24 mouse cellular contexts compared by ENCODE assay signal in genomic region chr1:176755586-176755985, GRCm38 (mm10). TPM values are rescaled to one million over a fixed set of nuclear protein-coding genes. Genes with fewer than 3 reads are reported as not detected.
DNase-seq lines count a peak whose midpoint lies in the region; ATAC-seq and TF ChIP-seq lines count a peak whose summit lies in the region.
"Had no signal": no experiment of that assay in that cellular context is flagged by ENCODE, and none has a peak within 500 bp of the region (broad histone marks: within the 10 kb centered on the region; RNA-seq: fewer than 3 reads in every experiment).

No protein-coding gene starts in this region.

- H3K4me2 ChIP-seq in heart, embryonic 13.5 days, result peak overlapping the region; percentile 4
- H3K4me2 ChIP-seq: limb, embryonic 15.5 days; liver, embryonic 15.5 days; lung, embryonic 15.5 days; stomach, embryonic 15.5 days had no signal

- no peak overlapping the region for H3K4me3 ChIP-seq in heart, embryonic 13.5 days
- peak overlapping the region; percentile 58 for H3K4me3 ChIP-seq in cerebellum, adult 2 months (replicated peaks; ENCODE audit: insufficient read depth, low read depth, low read length)
- no peak overlapping the region for H3K4me3 ChIP-seq in midbrain, embryonic 10.5 days
- H3K4me3 ChIP-seq: limb, embryonic 15.5 days; liver, embryonic 15.5 days; lung, embryonic 15.5 days; megakaryocyte, embryonic 14.5 days; myocyte; stomach, embryonic 15.5 days had no signal

- no peaks in the 10 kb centered on the region for H3K9me3 ChIP-seq in heart, embryonic 13.5 days
- no peaks in the 10 kb centered on the region for H3K9me3 ChIP-seq in midbrain, embryonic 10.5 days (replicated peaks)
- H3K9me3 ChIP-seq: limb, embryonic 15.5 days; liver, embryonic 15.5 days; lung, embryonic 15.5 days; megakaryocyte, embryonic 14.5 days; stomach, embryonic 15.5 days had no signal

- no peak for DNase-seq in heart, postnatal 14 days
- DNase-seq in retina, embryonic 14.5 days (ENCODE audit: low spot score), result peak; percentile 32
- DNase-seq in retina, postnatal 1 day, result no peak
- DNase-seq in cerebellum, adult 2 months, result peak; percentile 87 to 93
- peak; percentile 88 to 91 for DNase-seq in cerebellum, postnatal 25 days
- DNase-seq in midbrain, embryonic 10.5 days (ENCODE audit: low spot score), result no peak
- DNase-seq in frontal cortex, postnatal 25 days (ENCODE audit: low spot score in 2 of 2), result no peak
- DNase-seq: adrenal gland, postnatal 25 days; heart, adult 18-20 months; heart, postnatal 10 days; kidney, adult 8-10 months; kidney, postnatal 10 days; lung, postnatal 36 days; midbrain, embryonic 14.5 days; thymus, adult 2 months had no signal

- peak; percentile 24; the same call in 1 of the 2 replicates for TF ChIP-seq POLR2A in cerebellum, adult 2 months (IDR thresholded peaks at IDR 0.05; ENCODE audit: borderline replicate concordance, insufficient read depth, low read length)

- peak overlapping the region; percentile 42; the same call in 1 of the 2 replicates for H3K27ac ChIP-seq in heart, embryonic 13.5 days (replicated peaks)
- peak overlapping the region; percentile 75 for H3K27ac ChIP-seq in cerebellum, adult 2 months (ENCODE audit: insufficient read depth, low read length)
- no peak overlapping the region for H3K27ac ChIP-seq in midbrain, embryonic 10.5 days (replicated peaks)
- H3K27ac ChIP-seq: limb, embryonic 15.5 days; liver, embryonic 15.5 days; lung, embryonic 15.5 days; stomach, embryonic 15.5 days had no signal

- intact Hi-C loops in heart, postnatal 14 days (cut with DNase I), result no loop called here

- H3K9ac ChIP-seq in heart, embryonic 13.5 days, result no peak overlapping the region
- H3K9ac ChIP-seq: limb, embryonic 15.5 days; liver, embryonic 15.5 days; lung, embryonic 15.5 days; stomach, embryonic 15.5 days had no signal

- no peaks in the 10 kb centered on the region for H3K27me3 ChIP-seq in heart, embryonic 13.5 days (replicated peaks)
- no peaks in the 10 kb centered on the region for H3K27me3 ChIP-seq in cerebellum, adult 2 months (ENCODE audit: control insufficient read depth, insufficient read depth, low read length)
- no peaks in the 10 kb centered on the region for H3K27me3 ChIP-seq in midbrain, embryonic 10.5 days (ENCODE audit: low read depth, poor library complexity, severe bottlenecking)
- H3K27me3 ChIP-seq: limb, embryonic 15.5 days; liver, embryonic 15.5 days; lung, embryonic 15.5 days; megakaryocyte, embryonic 14.5 days; stomach, embryonic 15.5 days had no signal

- ATAC-seq in heart, embryonic 13.5 days (ENCODE audit: extremely low read depth, insufficient number of reproducible peaks, low FRiP score, low TSS enrichment), result no peak; the same call in 1 of the 2 replicates
- ATAC-seq: CD4-positive, CD25-positive, alpha-beta regulatory T cell, adult 4 months; forebrain, embryonic 14.5 days had no signal

- no peak for TF ChIP-seq CTCF in cerebellum, adult 2 months (IDR thresholded peaks at IDR 0.05; ENCODE audit: borderline replicate concordance, insufficient read depth, low read depth, low read length)

- 68% methylated on average over 9 of the region's 9 CpGs for WGBS in heart, embryonic 13.5 days
- WGBS in cerebellum, adult 2 months, result 15% methylated on average over 9 of the region's 9 CpGs
- 96% methylated on average over 9 of the region's 9 CpGs for WGBS in midbrain, embryonic 10.5 days

- peaks cover 58% of the 10 kb centered on the region for H3K36me3 ChIP-seq in heart, embryonic 13.5 days
- peaks cover 70% of the 10 kb centered on the region for H3K36me3 ChIP-seq in midbrain, embryonic 10.5 days

- H3K4me1 ChIP-seq in heart, embryonic 13.5 days, result peaks cover 20% of the 10 kb centered on the region
- H3K4me1 ChIP-seq in cerebellum, adult 2 months (ENCODE audit: control insufficient read depth, insufficient read depth, low read length), result peaks cover 9% of the 10 kb centered on the region; the same call in 1 of the 2 replicates
- no peaks in the 10 kb centered on the region for H3K4me1 ChIP-seq in midbrain, embryonic 10.5 days
- H3K4me1 ChIP-seq: limb, embryonic 15.5 days; liver, embryonic 15.5 days; lung, embryonic 15.5 days; stomach, embryonic 15.5 days had no signal

RNA-seq across cellular contexts. Expression of gene Cep170, which starts 58.3 kb away (rescaled TPM):
- 18.9 and 19.8 TPM in 2 replicates for polyA plus RNA-seq in heart, embryonic 13.5 days (2015; fragmentation: Nextera tagmentation; extraction: Ambion mirVana)
- 10 to 100 TPM; 26.7 to 29.4 TPM for total RNA-seq in heart, postnatal 14 days (2021)
- 69.6 and 76.1 TPM in 2 replicates for polyA plus RNA-seq in cerebellum, adult 2 months (2012; rRNA removed)
- 32.0 and 51.8 TPM in 2 replicates for polyA plus RNA-seq in midbrain, embryonic 10.5 days (2016; fragmentation: Nextera tagmentation; extraction: Ambion mirVana)

RNA-seq across cellular contexts. Expression of gene Sdccag8, which starts 58.9 kb away (rescaled TPM):
- polyA plus RNA-seq in heart, embryonic 13.5 days (2015; fragmentation: Nextera tagmentation; extraction: Ambion mirVana), result 8.7 and 10.6 TPM in 2 replicates
- 1 to 10 TPM; 5.2 to 5.9 TPM for total RNA-seq in heart, postnatal 14 days (2021)
- polyA plus RNA-seq in cerebellum, adult 2 months (2012; rRNA removed), result 11.7 and 12.8 TPM in 2 replicates
- 22.8 and 26.5 TPM in 2 replicates for polyA plus RNA-seq in midbrain, embryonic 10.5 days (2016; fragmentation: Nextera tagmentation; extraction: Ambion mirVana)

Comparison
In these comparisons a context has a peak if more than half of its experiments do, and no peak if none do; other contexts are left out.
1. DNase-seq: peak in retina, embryonic 14.5 days (single experiment), cerebellum, adult 2 months (2 of 2) and cerebellum, postnatal 25 days (2 of 2); none in heart, postnatal 14 days (0 of 2), retina, postnatal 1 day (single experiment), midbrain, embryonic 10.5 days (single experiment) and frontal cortex, postnatal 25 days (0 of 2).